Mouse (Mus musculus) heart, postnatal 0 days (tissue): Measurements from ENCODE around the gene Ccpg1.

Source experiments
- CTCF ChIP-seq: IDR thresholded peaks from 2 replicates; pipeline ENCODE4 v1.5.1; 2016; ENCODE audit warnings: antibody characterized with exemption, control low read depth, low read depth
- EP300 ChIP-seq: IDR thresholded peaks from 2 replicates; pipeline ENCODE4 v1.6.1; 2016; ENCODE audit warnings: antibody characterized with exemption, low read depth

DNA sequence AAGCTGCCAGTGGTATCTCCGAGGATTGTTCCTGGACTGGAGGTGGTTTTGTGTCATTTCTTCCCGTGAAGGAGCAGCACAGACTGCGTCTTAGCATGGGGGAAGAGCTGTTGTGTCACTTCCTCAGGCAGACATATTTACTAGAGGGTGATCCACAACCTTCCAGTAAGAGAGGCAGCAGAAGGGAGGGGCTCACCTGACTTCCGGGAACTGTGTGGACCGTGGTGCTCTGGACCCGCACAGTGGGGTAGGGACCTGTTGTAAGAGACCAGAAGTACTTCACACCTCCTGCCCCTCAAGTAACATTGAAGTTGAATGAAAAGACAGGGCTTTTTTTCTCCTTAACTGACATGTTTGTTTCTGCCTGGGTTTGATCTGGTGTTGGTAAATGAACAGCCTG is 19.9 kb downstream of the Ccpg1 start:
- TF ChIP-seq CTCF (no peak), EP300 (no peak)
